Mouse (Mus musculus): ENCODE measurements around the gene Sec1.

Gene Sec1

GRCm38 (mm10) chr7:45693921-45694591, at the start of gene Sec1:
Gene Sec1, minus strand, starts transcription at chr7:45694402.
- in situ Hi-C loops (cut with MboI; ENCODE audit: low pct_unique_long_range_greater_than_20kb in 1 of 2, low sequenced_read_pairs in 2 of 2, unreplicated experiment in 1 of 2), result no loop called here

DNA sequence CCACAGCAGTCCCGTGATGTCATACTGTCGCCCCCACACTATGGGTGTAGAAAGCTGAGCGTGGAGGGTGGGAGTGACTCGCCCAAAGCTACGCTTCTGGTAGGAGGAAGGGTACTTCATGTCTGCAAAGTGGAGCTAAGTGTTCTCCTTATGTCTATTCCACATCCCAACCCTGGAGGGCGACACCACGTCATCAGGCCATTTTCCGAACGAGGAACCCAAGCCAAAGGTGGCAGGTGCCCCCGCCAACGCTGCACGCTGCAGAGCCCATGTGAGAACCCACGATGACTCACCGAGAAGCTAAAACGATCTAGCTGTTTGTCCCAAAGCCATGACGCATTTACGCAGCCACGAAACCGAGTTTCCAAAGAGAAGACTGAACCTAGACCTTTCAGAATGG, 48.1 kb upstream of the Sec1 start:
- in situ Hi-C loops (cut with MboI; ENCODE audit: low pct_unique_long_range_greater_than_20kb in 1 of 2, low sequenced_read_pairs in 2 of 2, unreplicated experiment in 1 of 2), result no loop called here

DNA sequence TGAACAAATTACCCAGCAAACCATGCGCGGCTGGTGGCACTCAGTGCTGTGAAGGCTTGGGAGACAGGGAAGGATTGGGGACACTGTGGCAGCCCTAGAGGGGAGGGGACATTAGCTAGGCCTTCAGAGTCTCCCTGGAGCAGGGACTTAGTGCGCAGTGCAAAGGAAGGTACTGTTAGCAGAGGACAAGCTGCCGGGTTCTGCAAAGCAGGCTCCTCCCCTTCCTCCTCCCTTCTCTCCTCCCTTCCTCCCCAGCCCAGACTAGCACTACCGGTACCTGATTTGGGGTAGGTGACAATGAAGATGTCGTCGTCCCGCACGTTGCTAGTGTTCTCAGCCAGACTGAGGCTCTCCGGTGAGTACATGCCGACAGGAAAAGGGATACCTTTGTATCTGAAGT, 47.6 kb upstream of the Sec1 start:
- in situ Hi-C loops (cut with MboI; ENCODE audit: low pct_unique_long_range_greater_than_20kb in 1 of 2, low sequenced_read_pairs in 2 of 2, unreplicated experiment in 1 of 2), result no loop called here

GRCm38 (mm10) chr7:45741308-45741707, 47.1 kb upstream of the Sec1 start:
- in situ Hi-C loops (cut with MboI; ENCODE audit: low pct_unique_long_range_greater_than_20kb in 1 of 2, low sequenced_read_pairs in 2 of 2, unreplicated experiment in 1 of 2), result no loop called here

DNA sequence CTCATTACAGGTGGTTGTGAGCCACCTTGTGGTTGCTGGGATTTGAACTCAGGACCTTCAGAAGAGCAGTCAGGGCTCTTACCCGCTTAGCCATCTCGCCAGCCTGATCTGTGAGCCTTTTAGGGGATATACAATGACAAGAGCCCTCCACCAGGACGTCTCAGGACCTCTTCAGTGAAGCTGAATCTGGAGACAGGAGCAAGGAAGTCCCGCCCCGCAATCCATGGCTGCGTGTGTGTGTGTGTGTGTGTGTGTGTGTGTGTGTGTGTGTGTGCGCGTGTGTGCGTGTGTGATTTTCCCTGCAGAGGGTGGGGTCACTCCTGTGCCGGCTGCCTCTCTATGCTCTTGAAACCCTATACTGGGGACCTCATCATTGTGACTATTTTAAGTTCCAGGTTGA, 45.6 kb upstream of the Sec1 start:
- in situ Hi-C loops (cut with MboI; ENCODE audit: low pct_unique_long_range_greater_than_20kb in 1 of 2, low sequenced_read_pairs in 2 of 2, unreplicated experiment in 1 of 2), result loop anchor here in 1 of 2 experiments (10.0 kb wide), 1 partner anchor 185 kb away; the partner anchor contains the start of genes Ccdc114 and Emp3

- in situ Hi-C loops (cut with MboI; ENCODE audit: low pct_unique_long_range_greater_than_20kb in 1 of 2, low sequenced_read_pairs in 2 of 2, unreplicated experiment in 1 of 2), result loop anchor here in 1 of 2 experiments (10.0 kb wide), 1 partner anchor 186 kb away; the partner anchor contains the start of genes Ccdc114 and Emp3
These were observed 45.1 kb upstream of the Sec1 start for GRCm38 (mm10) chr7:45739162-45739763.

- in situ Hi-C loops (cut with MboI; ENCODE audit: low pct_unique_long_range_greater_than_20kb in 1 of 2, low sequenced_read_pairs in 2 of 2, unreplicated experiment in 1 of 2), result loop anchor here (5.0 to 10.0 kb wide), 2 partner anchors 74 to 191 kb away; partner anchors contain the start of genes Ccdc114 (in 1 of the 2) and Emp3 (in 1 of the 2)
These were observed 39.3 kb upstream of the Sec1 start for GRCm38 (mm10) chr7:45733477-45733876.

- in situ Hi-C loops (cut with MboI; ENCODE audit: low pct_unique_long_range_greater_than_20kb in 1 of 2, low sequenced_read_pairs in 2 of 2, unreplicated experiment in 1 of 2), result loop anchor here (5.0 to 10.0 kb wide), 2 partner anchors 76 to 194 kb away; partner anchors contain the start of genes Ccdc114 (in 1 of the 2) and Emp3 (in 1 of the 2)
These were observed 36.7 kb upstream of the Sec1 start for GRCm38 (mm10) chr7:45730727-45731431.

GRCm38 (mm10) chr7:45727625-45728024, 33.4 kb upstream of the Sec1 start:
- in situ Hi-C loops (cut with MboI; ENCODE audit: low pct_unique_long_range_greater_than_20kb in 1 of 2, low sequenced_read_pairs in 2 of 2, unreplicated experiment in 1 of 2), result no loop called here

- in situ Hi-C loops (cut with MboI; ENCODE audit: low pct_unique_long_range_greater_than_20kb in 1 of 2, low sequenced_read_pairs in 2 of 2, unreplicated experiment in 1 of 2), result no loop called here
These were observed 32.2 kb upstream of the Sec1 start for GRCm38 (mm10) chr7:45726419-45726818.

GRCm38 (mm10) chr7:45725713-45726112, 31.5 kb upstream of the Sec1 start, which contains the start of gene Spaca4:
Gene Spaca4, minus strand, starts transcription at chr7:45725813.
- in situ Hi-C loops (cut with MboI; ENCODE audit: low pct_unique_long_range_greater_than_20kb in 1 of 2, low sequenced_read_pairs in 2 of 2, unreplicated experiment in 1 of 2), result no loop called here

GRCm38 (mm10) chr7:45725151-45725550, 30.9 kb upstream of the Sec1 start:
- in situ Hi-C loops (cut with MboI; ENCODE audit: low pct_unique_long_range_greater_than_20kb in 1 of 2, low sequenced_read_pairs in 2 of 2, unreplicated experiment in 1 of 2), result no loop called here

DNA sequence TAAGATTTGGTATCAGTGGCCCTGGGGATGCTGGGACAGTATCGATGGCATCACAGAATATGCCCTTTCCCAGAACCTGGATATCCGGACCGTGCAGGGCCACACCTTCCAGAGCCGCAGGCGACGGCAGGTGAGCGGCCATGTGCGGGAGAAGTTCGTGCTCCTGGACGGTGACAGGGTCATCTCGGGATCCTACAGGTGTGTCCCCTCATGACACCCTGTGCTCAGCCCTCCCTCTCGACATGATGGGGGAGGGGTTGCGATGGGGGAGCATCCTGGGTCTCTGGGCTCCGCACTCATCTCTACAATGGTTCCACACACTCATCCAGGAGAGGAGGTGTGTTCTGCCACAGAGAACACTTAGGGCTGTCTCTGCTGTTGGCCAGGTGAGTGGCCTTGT, 29.6 kb upstream of the Sec1 start:
- in situ Hi-C loops (cut with MboI; ENCODE audit: low pct_unique_long_range_greater_than_20kb in 1 of 2, low sequenced_read_pairs in 2 of 2, unreplicated experiment in 1 of 2), result no loop called here

DNA sequence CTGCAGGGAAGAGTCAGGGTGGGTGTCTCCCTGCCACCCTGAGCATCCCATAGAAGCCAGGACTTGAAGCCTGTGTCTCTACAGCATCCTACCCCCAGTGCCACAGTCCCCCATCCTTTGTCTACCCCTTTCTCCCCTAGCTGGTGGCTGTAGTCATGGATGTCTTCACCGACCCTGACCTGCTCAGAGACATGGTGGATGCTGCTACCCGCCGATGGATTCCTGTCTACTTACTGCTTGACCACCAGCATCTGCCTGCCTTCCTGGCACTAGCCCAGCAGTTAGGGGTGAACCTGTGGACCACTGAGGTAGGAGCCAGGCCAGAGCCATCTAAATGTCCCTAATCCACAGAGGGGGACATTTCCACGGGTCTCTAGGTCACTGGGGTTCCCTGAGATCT, 29.1 kb upstream of the Sec1 start:
- in situ Hi-C loops (cut with MboI; ENCODE audit: low pct_unique_long_range_greater_than_20kb in 1 of 2, low sequenced_read_pairs in 2 of 2, unreplicated experiment in 1 of 2), result no loop called here

GRCm38 (mm10) chr7:45722348-45722713, 28.1 kb upstream of the Sec1 start:
- in situ Hi-C loops (cut with MboI; ENCODE audit: low pct_unique_long_range_greater_than_20kb in 1 of 2, low sequenced_read_pairs in 2 of 2, unreplicated experiment in 1 of 2), result no loop called here

GRCm38 (mm10) chr7:45721642-45722347, 27.6 kb upstream of the Sec1 start:
- in situ Hi-C loops (cut with MboI; ENCODE audit: low pct_unique_long_range_greater_than_20kb in 1 of 2, low sequenced_read_pairs in 2 of 2, unreplicated experiment in 1 of 2), result no loop called here

DNA sequence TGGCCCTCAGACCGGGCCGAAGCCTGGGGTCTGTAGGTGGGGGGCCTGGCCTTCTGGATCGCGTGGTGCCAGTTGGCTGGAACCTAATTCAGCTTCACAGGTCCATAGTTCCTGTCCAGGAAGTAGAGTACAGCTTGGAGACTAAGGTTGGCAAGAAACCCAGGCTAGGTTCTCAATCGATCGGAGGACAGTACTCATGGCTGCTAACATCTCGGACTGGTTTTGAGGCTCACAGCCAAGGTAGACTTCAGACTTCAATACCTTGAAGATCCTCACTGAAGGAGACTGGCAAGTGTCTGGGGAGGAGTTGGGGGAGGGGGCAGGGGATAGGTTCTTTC, 27.0 kb upstream of the Sec1 start:
- in situ Hi-C loops (cut with MboI; ENCODE audit: low pct_unique_long_range_greater_than_20kb in 1 of 2, low sequenced_read_pairs in 2 of 2, unreplicated experiment in 1 of 2), result no loop called here

DNA sequence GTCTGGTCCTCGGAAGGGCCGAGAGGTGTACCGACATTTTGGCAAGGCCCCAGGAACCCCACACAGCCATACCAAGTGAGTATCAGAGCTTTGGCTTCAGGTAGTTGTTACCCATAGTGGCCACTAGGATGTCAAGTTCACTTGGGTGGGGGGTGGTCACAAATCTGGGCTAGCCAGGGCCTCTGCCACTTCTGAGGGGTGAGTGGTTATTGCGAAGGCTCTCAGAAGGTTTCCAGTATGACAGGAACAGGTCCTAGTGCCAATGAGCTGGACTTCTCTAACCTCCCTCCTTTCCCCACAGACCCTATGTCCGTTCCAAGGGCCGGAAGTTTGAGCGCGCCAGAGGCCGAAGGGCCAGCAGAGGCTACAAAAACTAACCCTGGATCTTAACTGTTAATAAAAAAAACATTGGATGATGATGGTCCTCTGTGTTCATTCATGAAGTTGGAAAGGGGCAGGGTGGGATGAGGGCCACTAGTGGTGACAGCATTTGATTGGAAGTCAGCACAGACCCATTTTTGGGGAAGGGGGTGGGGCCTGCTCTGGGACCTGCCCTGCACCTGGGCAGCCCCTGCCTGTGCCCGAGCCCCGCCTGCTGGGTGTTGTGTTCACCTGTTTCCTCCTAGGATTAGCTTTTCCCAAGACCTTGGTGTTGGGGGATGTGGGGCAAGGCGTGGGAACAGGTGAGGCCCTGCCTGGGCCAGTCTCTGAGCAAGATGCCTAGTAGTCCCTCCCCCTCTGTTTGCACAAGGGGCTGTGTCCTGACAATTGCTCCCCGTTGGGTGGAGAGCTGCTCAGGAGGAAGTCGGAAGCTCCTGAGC, 26.4 kb upstream of the Sec1 start, which contains the start of gene Fam83e:
Gene Fam83e, plus strand, starts transcription at position 800 of the 821 bp plus-strand sequence.
- in situ Hi-C loops (cut with MboI; ENCODE audit: low pct_unique_long_range_greater_than_20kb in 1 of 2, low sequenced_read_pairs in 2 of 2, unreplicated experiment in 1 of 2), result no loop called here
